Mouse (Mus musculus) lung, embryonic 16.5 days (tissue): ENCODE data around the gene Def6. TPM values are rescaled to one million over a fixed set of nuclear protein-coding genes. Genes with fewer than 3 reads are reported as not detected.

ENCODE experiments used
- ATAC-seq: fragments of 200-750 bp; cut with Nextera tagmentation; 2 replicates; pipeline ENCODE4 v1.8.0; 2017; ENCODE audit warnings: low read depth, mild to moderate bottlenecking, moderate library complexity
- H3K27ac ChIP-seq: fragments of 300-500 bp; sonication (generic); 2 replicates; pipeline ENCODE4 v1.5.1; 2014; ENCODE audit warnings: mild to moderate bottlenecking, control low read depth, low read length
- H3K27me3 ChIP-seq: fragments of 300-500 bp; sonication (generic); 2 replicates; pipeline ENCODE4 v1.6.1; 2014; ENCODE audit warnings: low read depth, low read length, mixed read lengths; ENCODE audit not compliant: control insufficient read depth, insufficient read depth
- H3K36me3 ChIP-seq: fragments of 300-500 bp; sonication (generic); 2 replicates; pipeline ENCODE4 v1.6.1; 2014; ENCODE audit warnings: low read length; ENCODE audit not compliant: control insufficient read depth, insufficient read depth
- H3K4me1 ChIP-seq: fragments of 300-500 bp; sonication (generic); replicated peaks from 2 replicates; pipeline ENCODE4 v1.6.1; 2014; ENCODE audit warnings: low read length, mixed read lengths; ENCODE audit not compliant: control insufficient read depth, insufficient read depth
- H3K4me2 ChIP-seq: fragments of 300-500 bp; sonication (generic); 2 replicates; pipeline ENCODE4 v1.6.1; 2014; ENCODE audit warnings: low read depth, low read length, control low read depth
- H3K4me3 ChIP-seq: fragments of 300-500 bp; sonication (generic); 2 replicates; pipeline ENCODE4 v1.5.1; 2014; ENCODE audit warnings: mild to moderate bottlenecking, low read length, control low read depth
- H3K9ac ChIP-seq: fragments of 300-500 bp; sonication (generic); 2 replicates; pipeline ENCODE4 v1.6.1; 2014; ENCODE audit warnings: low read length, control low read depth
- H3K9me3 ChIP-seq: fragments of 300-500 bp; sonication (generic); 2 replicates; pipeline ENCODE4 v1.6.1; 2016; ENCODE audit warnings: low read length; ENCODE audit not compliant: control insufficient read depth
- WGBS: fragments of 180-500 bp; shearing (Covaris S2); extraction: QIAGEN DNeasy Blood & Tissue Kit; methylation state at CpG from one replicate; pipeline ENCODE4 v1.1.7; 2014; 5-methylcytosine and 5-hydroxymethylcytosine counted together
- polyA plus RNA-seq: library from polyadenylated mRNA; unstranded; fragments of >200 nt; fragmentation: Nextera tagmentation; extraction: Ambion mirVana; gene quantifications from 2 replicates; pipeline ENCODE4 v1.2.1, GENCODE M21; 2015

Def6 gene
- polyA plus RNA-seq, 1 experiment from 2014 or later, result 5.2 TPM

DNA sequence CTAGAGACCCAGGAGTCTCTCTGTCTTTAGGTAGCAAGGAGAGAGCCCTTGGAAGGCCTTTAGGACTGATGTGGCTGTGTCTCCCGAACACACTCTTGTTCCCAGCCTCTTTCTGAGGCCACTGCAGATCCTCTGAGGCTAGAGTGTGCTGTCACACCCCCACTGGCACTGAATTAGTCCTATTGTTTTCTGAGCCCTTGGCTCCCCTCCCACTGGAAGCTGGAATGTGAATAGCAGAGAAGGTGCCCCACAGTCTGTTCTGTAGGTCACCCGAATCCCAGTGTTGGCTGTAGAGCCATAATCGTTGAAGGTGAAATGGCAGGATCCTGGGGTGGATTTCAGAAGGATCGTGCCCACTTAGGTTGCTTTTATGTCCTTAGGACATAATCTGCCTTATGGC lies 27.2 kb upstream of the Def6 start:
- H3K4me3 ChIP-seq, result no peak overlapping the region
- H3K36me3 ChIP-seq, result no peaks in the 10 kb centered on the region
- no peak overlapping the region for H3K4me2 ChIP-seq
- H3K9me3 ChIP-seq, result no peaks in the 10 kb centered on the region
- H3K4me1 ChIP-seq, result peaks cover 43% of the 10 kb centered on the region
- H3K27me3 ChIP-seq, result no peaks in the 10 kb centered on the region
- H3K27ac ChIP-seq, result peak overlapping the region; percentile 19; the same call in 1 of the 2 replicates
- WGBS, result 46% methylated on average over 4 of the region's 4 CpGs
- no peak overlapping the region for H3K9ac ChIP-seq
- no peak for ATAC-seq

DNA sequence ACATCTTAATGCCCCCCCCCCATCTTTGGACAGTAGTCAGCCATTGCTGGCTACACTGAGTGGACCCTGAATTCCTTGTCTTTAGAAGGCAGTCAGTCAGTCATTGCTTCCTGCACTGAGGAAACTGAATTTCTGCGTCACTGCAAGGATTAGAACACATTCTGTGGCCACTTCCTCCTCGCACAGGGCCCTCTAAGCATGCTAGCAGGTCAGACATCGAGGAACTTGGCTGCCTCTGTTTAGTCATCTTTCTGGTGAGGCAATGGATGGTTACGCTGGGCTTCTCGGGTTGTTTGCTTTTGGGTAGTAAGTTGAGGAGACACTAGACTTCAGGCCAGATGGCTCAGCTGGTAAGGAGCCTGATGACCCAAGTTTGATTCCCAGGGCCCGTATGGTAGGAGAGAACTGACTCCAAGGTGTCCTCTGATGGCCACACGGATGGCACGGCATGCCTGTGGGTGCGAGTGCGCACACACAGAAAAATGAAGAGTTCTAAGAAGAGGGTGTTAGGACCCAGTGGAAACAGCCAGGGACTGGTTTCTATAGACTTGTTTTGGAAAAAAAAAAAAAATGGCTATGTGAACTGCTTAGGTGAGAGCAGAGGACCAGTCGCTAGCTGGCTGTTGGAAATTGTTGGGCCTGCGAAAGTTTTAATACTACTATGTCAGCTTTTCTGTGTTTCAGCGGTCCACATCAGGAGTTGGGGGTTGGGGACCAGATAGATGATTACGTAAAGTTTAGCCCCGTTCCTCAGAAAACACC lies 26.6 kb upstream of the Def6 start:
- Histone ChIP-seq H3K4me1 (peaks cover 43% of the 10 kb centered on the region), H3K4me2 (no peak overlapping the region), H3K9ac (no peak overlapping the region), H3K27me3 (no peaks in the 10 kb centered on the region), H3K9me3 (no peaks in the 10 kb centered on the region), H3K36me3 (no peaks in the 10 kb centered on the region), H3K4me3 (no peak overlapping the region), H3K27ac (no peak overlapping the region)
- no peak for ATAC-seq
- WGBS, result 62% methylated on average over 15 of the region's 15 CpGs

DNA sequence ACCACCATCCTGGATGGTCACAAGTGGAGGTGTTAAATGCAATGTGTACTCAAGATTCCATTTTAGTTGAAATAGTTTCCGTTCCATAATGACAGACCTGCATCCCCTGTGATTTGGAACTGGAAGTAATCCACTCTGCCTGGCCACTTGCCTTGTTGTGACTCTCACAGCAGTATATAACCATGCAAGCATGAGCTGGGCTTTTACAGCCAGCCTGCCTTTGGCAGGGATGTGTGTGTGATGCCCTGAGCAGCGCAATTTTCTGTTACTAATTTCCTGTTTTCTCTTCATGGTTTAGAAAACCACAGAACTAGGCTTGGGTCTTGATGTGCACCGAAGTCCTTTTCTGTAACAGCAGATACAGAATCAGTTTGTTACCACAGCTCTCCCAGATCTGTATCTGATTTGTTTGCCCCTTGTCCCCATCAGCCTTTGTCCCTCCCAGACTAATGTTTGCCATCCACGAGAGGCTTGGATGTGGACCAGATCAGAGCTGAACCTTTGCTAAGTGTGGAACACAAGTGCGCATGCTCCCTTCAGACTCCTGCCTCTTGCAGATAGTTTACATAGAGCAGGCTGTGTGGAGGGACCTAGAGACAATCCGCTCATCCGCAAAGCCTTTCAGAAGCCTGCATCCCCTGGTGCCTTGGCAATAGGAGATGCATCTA lies 22.5 kb upstream of the Def6 start:
- Histone ChIP-seq H3K27me3 (no peaks in the 10 kb centered on the region), H3K4me2 (no peak overlapping the region), H3K4me1 (peaks cover 20% of the 10 kb centered on the region), H3K4me3 (no peak overlapping the region), H3K27ac (no peak overlapping the region), H3K36me3 (peaks cover 5% of the 10 kb centered on the region), H3K9me3 (no peaks in the 10 kb centered on the region), H3K9ac (no peak overlapping the region)
- 67% methylated on average over 7 of the region's 7 CpGs for WGBS
- no peak for ATAC-seq

DNA sequence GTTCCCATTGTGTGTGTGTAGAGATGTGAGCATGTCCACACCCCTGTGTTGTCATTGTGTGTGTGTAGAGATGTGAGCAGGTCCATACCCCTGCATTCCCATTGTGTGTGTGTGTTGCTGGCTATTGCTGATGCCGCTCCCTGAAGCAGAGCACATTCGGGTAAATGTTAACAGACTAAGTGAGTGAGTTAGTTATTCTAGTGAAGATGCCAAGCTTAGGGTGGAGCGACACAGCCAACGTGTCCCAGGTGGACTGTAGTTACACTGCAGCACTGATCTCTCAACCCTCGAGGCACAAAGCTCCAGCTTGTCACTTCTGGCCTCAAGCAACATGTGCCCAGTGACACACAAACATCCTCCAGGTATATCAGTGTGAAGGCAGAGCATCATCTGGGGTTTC lies 19.3 kb upstream of the Def6 start:
- WGBS, result 77% methylated on average over 5 of the region's 5 CpGs

DNA sequence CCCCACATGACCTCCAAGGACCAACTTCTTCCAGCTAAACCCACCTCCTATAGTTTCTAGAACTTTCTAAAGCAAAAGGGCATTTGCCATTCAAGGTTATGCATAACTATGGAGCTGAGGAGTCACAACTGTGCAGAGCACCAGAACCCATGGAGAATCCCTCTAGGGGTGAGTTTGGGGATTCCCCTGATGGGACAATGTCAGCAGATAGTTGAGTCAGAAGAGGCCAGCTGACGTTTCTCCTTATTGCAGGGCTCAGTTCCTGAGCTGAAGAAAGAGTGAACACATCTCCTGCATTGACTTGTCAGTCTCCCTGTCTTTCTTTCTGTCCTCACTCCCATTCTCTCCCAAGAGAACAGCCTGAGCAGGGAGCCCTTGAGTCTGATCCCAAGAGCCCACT lies 14.8 kb upstream of the Def6 start:
- Histone ChIP-seq H3K27ac (no peak overlapping the region), H3K9ac (no peak overlapping the region), H3K27me3 (no peaks in the 10 kb centered on the region), H3K4me1 (no peaks in the 10 kb centered on the region; the same call in 1 of the 2 replicates), H3K9me3 (no peaks in the 10 kb centered on the region), H3K4me2 (no peak overlapping the region), H3K4me3 (no peak overlapping the region), H3K36me3 (peaks cover 46% of the 10 kb centered on the region)
- WGBS, result 55% methylated on average over 1 of the region's 1 CpGs
- no peak for ATAC-seq

More for the DNA sequence above, 19.3 kb upstream of the Def6 start:
- Histone ChIP-seq H3K4me2 (no peak overlapping the region), H3K36me3 (peaks cover 23% of the 10 kb centered on the region), H3K9me3 (no peaks in the 10 kb centered on the region), H3K27ac (no peak overlapping the region), H3K4me1 (peaks cover 5% of the 10 kb centered on the region; the same call in 1 of the 2 replicates), H3K27me3 (no peaks in the 10 kb centered on the region), H3K9ac (no peak overlapping the region), H3K4me3 (no peak overlapping the region)
- no peak for ATAC-seq

DNA sequence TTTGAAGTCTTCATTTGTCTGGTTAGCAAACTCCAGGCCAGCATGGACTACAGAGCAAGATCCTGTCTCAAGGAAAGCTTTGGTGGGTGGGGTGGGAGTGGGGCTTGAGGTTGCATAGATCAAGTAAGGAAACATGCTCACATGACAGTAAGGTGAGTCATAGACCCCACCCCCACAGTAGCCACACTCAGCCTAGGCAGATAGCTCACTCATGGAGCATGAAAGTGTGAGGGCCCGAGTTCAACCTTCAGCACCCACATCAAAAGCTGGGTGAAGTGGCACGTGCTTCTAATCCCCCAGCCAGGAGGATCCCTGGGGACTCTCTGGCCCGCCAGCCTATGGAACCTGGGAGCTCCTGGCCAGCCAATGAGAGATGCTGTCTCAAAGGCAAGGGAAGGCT lies 14.0 kb upstream of the Def6 start:
- Histone ChIP-seq H3K4me3 (no peak overlapping the region), H3K27me3 (no peaks in the 10 kb centered on the region), H3K9me3 (no peaks in the 10 kb centered on the region), H3K27ac (no peak overlapping the region), H3K9ac (no peak overlapping the region), H3K4me2 (no peak overlapping the region), H3K36me3 (peaks cover 49% of the 10 kb centered on the region), H3K4me1 (no peaks in the 10 kb centered on the region; the same call in 1 of the 2 replicates)
- no peak for ATAC-seq
- WGBS, result 76% methylated on average over 3 of the region's 3 CpGs

DNA sequence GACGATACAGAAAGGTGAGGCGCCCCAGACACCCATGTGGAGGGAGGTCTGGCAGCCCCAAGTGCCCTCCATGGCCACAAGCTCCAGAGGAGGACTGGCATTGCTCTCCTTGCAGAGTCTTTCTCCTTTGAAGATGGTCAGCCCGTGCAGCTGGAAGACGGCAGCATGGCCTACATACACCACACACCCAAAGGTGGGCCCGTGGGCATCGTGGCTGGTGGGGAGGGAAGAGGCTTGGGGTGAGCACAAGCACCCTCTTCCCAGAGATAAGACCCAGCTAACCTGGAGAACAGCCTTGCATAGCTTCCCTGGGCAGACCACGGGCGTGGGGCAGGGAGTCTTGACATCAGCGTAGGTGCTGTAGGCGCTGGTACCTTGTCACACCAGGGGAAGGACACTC lies 12.5 kb upstream of the Def6 start:
- H3K36me3 ChIP-seq, result peaks cover 51% of the 10 kb centered on the region
- no peak overlapping the region for H3K27ac ChIP-seq
- no peak overlapping the region for H3K4me3 ChIP-seq
- no peaks in the 10 kb centered on the region; the same call in 1 of the 2 replicates for H3K4me1 ChIP-seq
- no peak overlapping the region for H3K4me2 ChIP-seq
- ATAC-seq, result no peak
- no peaks in the 10 kb centered on the region for H3K9me3 ChIP-seq
- no peaks in the 10 kb centered on the region for H3K27me3 ChIP-seq
- WGBS, result 94% methylated on average over 10 of the region's 10 CpGs
- no peak overlapping the region for H3K9ac ChIP-seq

DNA sequence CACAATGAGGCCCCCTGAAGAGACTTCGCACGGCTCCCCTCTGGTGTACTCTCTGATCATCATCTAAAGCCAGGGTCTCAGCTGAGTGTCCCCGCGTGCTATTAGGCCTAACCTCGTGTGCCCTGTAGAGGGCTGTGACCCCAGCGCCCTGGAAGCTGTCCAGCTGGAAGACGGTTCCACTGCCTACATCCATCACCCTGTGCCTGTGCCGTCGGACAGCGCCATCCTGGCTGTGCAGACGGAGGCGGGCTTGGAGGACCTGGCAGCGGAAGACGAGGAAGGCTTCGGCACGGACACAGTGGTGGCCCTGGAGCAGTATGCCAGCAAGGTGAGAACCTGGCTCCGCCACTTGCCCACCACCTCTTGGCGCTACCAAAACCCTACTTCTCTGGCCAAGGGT lies 9.9 kb upstream of the Def6 start:
- no peaks in the 10 kb centered on the region for H3K27me3 ChIP-seq
- H3K4me1 ChIP-seq, result no peaks in the 10 kb centered on the region; the same call in 1 of the 2 replicates
- no peak overlapping the region for H3K27ac ChIP-seq
- WGBS, result 55% methylated on average over 18 of the region's 18 CpGs
- peaks cover 49% of the 10 kb centered on the region for H3K36me3 ChIP-seq
- H3K4me3 ChIP-seq, result no peak overlapping the region
- no peak; the same call in 1 of the 2 replicates for ATAC-seq
- no peak overlapping the region for H3K9ac ChIP-seq
- H3K4me2 ChIP-seq, result no peak overlapping the region
- H3K9me3 ChIP-seq, result no peaks in the 10 kb centered on the region

DNA sequence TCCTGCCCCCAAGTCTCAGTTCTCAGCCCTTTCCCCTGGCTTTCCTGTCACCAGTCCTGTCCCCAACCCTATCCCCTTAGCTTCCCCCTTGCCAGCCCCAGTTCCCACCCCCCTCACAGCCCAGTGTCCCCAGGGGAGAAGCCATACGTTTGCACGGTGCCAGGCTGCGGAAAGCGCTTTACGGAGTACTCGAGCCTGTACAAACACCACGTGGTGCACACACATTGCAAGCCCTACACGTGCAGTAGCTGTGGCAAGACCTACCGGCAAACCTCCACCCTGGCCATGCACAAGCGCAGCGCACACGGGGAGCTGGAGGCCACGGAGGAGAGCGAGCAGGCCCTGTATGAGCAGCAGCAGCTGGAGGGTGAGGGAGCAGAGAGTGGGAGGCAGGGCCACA lies 5.6 kb upstream of the Def6 start:
- H3K9me3 ChIP-seq, result no peaks in the 10 kb centered on the region
- no peak overlapping the region for H3K4me3 ChIP-seq
- WGBS, result 48% methylated on average over 14 of the region's 14 CpGs
- no peaks in the 10 kb centered on the region; the same call in 1 of the 2 replicates for H3K4me1 ChIP-seq
- H3K4me2 ChIP-seq, result no peak overlapping the region
- peak; percentile 73 for ATAC-seq
- no peak overlapping the region for H3K9ac ChIP-seq
- H3K36me3 ChIP-seq, result peaks cover 25% of the 10 kb centered on the region
- H3K27ac ChIP-seq, result no peak overlapping the region
- H3K27me3 ChIP-seq, result no peaks in the 10 kb centered on the region
